In the genomic region with DNA sequence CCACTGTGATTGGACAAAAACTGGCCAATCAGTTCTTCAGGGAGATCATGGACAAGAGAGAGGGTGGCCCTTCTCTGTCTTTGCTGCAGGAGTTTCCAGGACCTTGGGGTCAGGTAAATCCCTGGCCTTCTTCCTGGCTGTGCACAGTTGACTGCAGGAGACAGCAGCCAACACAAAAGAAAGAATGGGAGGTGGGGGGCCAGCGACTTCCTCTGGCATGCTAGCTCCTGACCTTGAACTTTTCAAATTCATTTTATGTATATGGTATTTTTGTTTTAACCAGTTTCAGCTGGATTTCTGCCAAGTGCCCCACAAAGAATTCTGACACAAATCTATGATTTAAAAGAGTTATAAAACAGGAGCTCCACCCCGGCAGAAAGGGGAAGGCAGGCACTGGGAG, we compare ENCODE assay signal across 21 mouse cellular contexts. TPM values are rescaled to one million over a fixed set of nuclear protein-coding genes. Genes with fewer than 3 reads are reported as not detected.
DNase-seq lines count a peak whose midpoint lies in the region; ATAC-seq and TF ChIP-seq lines count a peak whose summit lies in the region.
"Had no signal": no experiment of that assay in that cellular context is flagged by ENCODE, and none has a peak within 500 bp of the region (broad histone marks: within the 10 kb centered on the region; RNA-seq: fewer than 3 reads in every experiment).

No protein-coding gene starts in this region.

- peaks cover 3% of the 10 kb centered on the region for H3K4me1 ChIP-seq in hindbrain, embryonic 13.5 days (replicated peaks)
- H3K4me1 ChIP-seq in hindbrain, embryonic 14.5 days (replicated peaks; ENCODE audit: control insufficient read depth, insufficient read depth, low read length) = peaks cover 3% of the 10 kb centered on the region
- 0 out of 2 replicates have a peak, but pooled peaks cover 2% of the 10 kb centered on the region for H3K4me1 ChIP-seq in lung, embryonic 14.5 days (ENCODE audit: insufficient read depth)
- H3K4me1 ChIP-seq: stomach, embryonic 15.5 days had no signal

- H3K9ac ChIP-seq in hindbrain, embryonic 13.5 days = 0 out of 2 replicates have a peak overlapping the region, but pooled peaks have one; percentile 5
- H3K9ac ChIP-seq in hindbrain, embryonic 14.5 days = no peak overlapping the region
- H3K9ac ChIP-seq in lung, embryonic 14.5 days = no peak overlapping the region
- H3K9ac ChIP-seq: forebrain, postnatal 0 days; heart, embryonic 15.5 days; hindbrain, embryonic 15.5 days; stomach, embryonic 15.5 days had no signal

- DNase-seq in hindbrain, embryonic 14.5 days (ENCODE audit: low spot score) = no peak
- DNase-seq in lung, embryonic 14.5 days = peak; percentile 40
- no peak for DNase-seq in lung, postnatal 4 days
- DNase-seq in ZHBTc4 (ENCODE audit: low read depth, low spot score) = peak; percentile 87
- DNase-seq in c-Kit-positive CD71-positive TER-119-positive erythroid progenitor cells, embryonic 14.5 days (ENCODE audit: low spot score) = no peak
- DNase-seq in cerebellum, adult 8-10 months = no peak
- DNase-seq: B cell, adult 2 months; cerebellum, adult 9-11 months; forebrain, postnatal 0 days; heart, postnatal 36 days; layer of hippocampus, postnatal 36 days; thymus, postnatal 25 days had no signal

- 42% methylated on average over 2 of the region's 2 CpGs for WGBS in hindbrain, embryonic 13.5 days
- WGBS in hindbrain, embryonic 14.5 days = 32% methylated on average over 2 of the region's 2 CpGs
- WGBS in lung, embryonic 14.5 days = 11% methylated on average over 2 of the region's 2 CpGs

- no peak for ATAC-seq in hindbrain, embryonic 13.5 days (ENCODE audit: low FRiP score)
- ATAC-seq in hindbrain, embryonic 14.5 days (ENCODE audit: low FRiP score) = no peak
- no peak for ATAC-seq in lung, embryonic 14.5 days (ENCODE audit: insufficient read depth)
- ATAC-seq: forebrain, postnatal 0 days; lung, postnatal 0 days had no signal

- no peak overlapping the region for H3K4me2 ChIP-seq in hindbrain, embryonic 13.5 days
- no peak overlapping the region for H3K4me2 ChIP-seq in hindbrain, embryonic 14.5 days (replicated peaks)
- H3K4me2 ChIP-seq in lung, embryonic 14.5 days = no peak overlapping the region
- H3K4me2 ChIP-seq: heart, embryonic 15.5 days; hindbrain, embryonic 15.5 days; stomach, embryonic 15.5 days had no signal

- H3K27me3 ChIP-seq in hindbrain, embryonic 13.5 days = peaks cover 26% of the 10 kb centered on the region
- H3K27me3 ChIP-seq in hindbrain, embryonic 14.5 days (ENCODE audit: control insufficient read depth, insufficient read depth, low read length) = peaks cover 8% of the 10 kb centered on the region
- H3K27me3 ChIP-seq in lung, embryonic 14.5 days (ENCODE audit: insufficient read depth, low read length) = no peaks in the 10 kb centered on the region
- H3K27me3 ChIP-seq: CH12.LX had no signal

- TF ChIP-seq CTCF in lung, embryonic 14.5 days (IDR thresholded peaks at IDR 0.05; ENCODE audit: low read depth) = no peak

- no peak overlapping the region for H3K27ac ChIP-seq in hindbrain, embryonic 13.5 days
- no peak overlapping the region for H3K27ac ChIP-seq in hindbrain, embryonic 14.5 days
- H3K27ac ChIP-seq in lung, embryonic 14.5 days (ENCODE audit: low read depth) = no peak overlapping the region
- H3K27ac ChIP-seq: forebrain, embryonic 10.5 days; heart, embryonic 15.5 days; hindbrain, embryonic 15.5 days; midbrain, embryonic 10.5 days; stomach, embryonic 15.5 days had no signal

- H3K36me3 ChIP-seq in hindbrain, embryonic 13.5 days = no peaks in the 10 kb centered on the region
- no peaks in the 10 kb centered on the region for H3K36me3 ChIP-seq in hindbrain, embryonic 14.5 days (replicated peaks; ENCODE audit: control insufficient read depth, insufficient read depth)
- no peaks in the 10 kb centered on the region for H3K36me3 ChIP-seq in lung, embryonic 14.5 days (ENCODE audit: insufficient read depth)
- H3K36me3 ChIP-seq: forebrain, embryonic 10.5 days; heart, embryonic 15.5 days; hindbrain, embryonic 15.5 days; midbrain, embryonic 10.5 days; stomach, embryonic 15.5 days had no signal

- H3K9me3 ChIP-seq in hindbrain, embryonic 13.5 days = no peaks in the 10 kb centered on the region
- H3K9me3 ChIP-seq in hindbrain, embryonic 14.5 days (ENCODE audit: control insufficient read depth, low read length) = no peaks in the 10 kb centered on the region
- no peaks in the 10 kb centered on the region for H3K9me3 ChIP-seq in lung, embryonic 14.5 days (ENCODE audit: low read depth, low read length)
- H3K9me3 ChIP-seq: forebrain, embryonic 10.5 days; heart, embryonic 15.5 days; hindbrain, embryonic 15.5 days; midbrain, embryonic 10.5 days; stomach, embryonic 15.5 days had no signal

- no peak overlapping the region for H3K4me3 ChIP-seq in hindbrain, embryonic 13.5 days
- H3K4me3 ChIP-seq in hindbrain, embryonic 14.5 days (replicated peaks; ENCODE audit: low read length) = no peak overlapping the region
- H3K4me3 ChIP-seq in lung, embryonic 14.5 days (ENCODE audit: low read depth, low read length) = no peak overlapping the region
- H3K4me3 ChIP-seq: forebrain, embryonic 10.5 days; heart, embryonic 15.5 days; hindbrain, embryonic 15.5 days; midbrain, embryonic 10.5 days; stomach, embryonic 15.5 days had no signal

RNA-seq across cellular contexts. Expression of gene Cyp11a1, which starts 2.9 kb away (rescaled TPM):
- polyA plus RNA-seq in hindbrain, embryonic 13.5 days (2015; fragmentation: Nextera tagmentation; extraction: Ambion mirVana) = 0.31 and 0.57 TPM in 2 replicates
- 0.39 and 1.5 TPM in 2 replicates for polyA plus RNA-seq in hindbrain, embryonic 14.5 days (2014; fragmentation: Nextera tagmentation; extraction: Ambion mirVana)
- polyA plus RNA-seq in lung, embryonic 14.5 days (2014; fragmentation: Nextera tagmentation; extraction: Ambion mirVana) = 0.13 and 0.69 TPM in 2 replicates
- polyA plus RNA-seq: forebrain, embryonic 10.5 days; liver, adult 2 months had no signal

Comparison
In these comparisons a context has a peak if more than half of its experiments do, and no peak if none do; other contexts are left out.
1. DNase-seq: peak in lung, embryonic 14.5 days (single experiment) and ZHBTc4 (single experiment); none in hindbrain, embryonic 14.5 days (single experiment), lung, postnatal 4 days (0 of 2), c-Kit-positive CD71-positive TER-119-positive erythroid progenitor cells, embryonic 14.5 days (single experiment) and cerebellum, adult 8-10 months (single experiment).